Mouse (Mus musculus): ENCODE data around the gene Slc25a53. TPM values are rescaled to one million over a fixed set of nuclear protein-coding genes. Genes with fewer than 3 reads are reported as not detected.

Gene Slc25a53
- total and polyA plus RNA-seq, 3 experiments = 2.0 to 3.2 (median 3.1) TPM

DNA sequence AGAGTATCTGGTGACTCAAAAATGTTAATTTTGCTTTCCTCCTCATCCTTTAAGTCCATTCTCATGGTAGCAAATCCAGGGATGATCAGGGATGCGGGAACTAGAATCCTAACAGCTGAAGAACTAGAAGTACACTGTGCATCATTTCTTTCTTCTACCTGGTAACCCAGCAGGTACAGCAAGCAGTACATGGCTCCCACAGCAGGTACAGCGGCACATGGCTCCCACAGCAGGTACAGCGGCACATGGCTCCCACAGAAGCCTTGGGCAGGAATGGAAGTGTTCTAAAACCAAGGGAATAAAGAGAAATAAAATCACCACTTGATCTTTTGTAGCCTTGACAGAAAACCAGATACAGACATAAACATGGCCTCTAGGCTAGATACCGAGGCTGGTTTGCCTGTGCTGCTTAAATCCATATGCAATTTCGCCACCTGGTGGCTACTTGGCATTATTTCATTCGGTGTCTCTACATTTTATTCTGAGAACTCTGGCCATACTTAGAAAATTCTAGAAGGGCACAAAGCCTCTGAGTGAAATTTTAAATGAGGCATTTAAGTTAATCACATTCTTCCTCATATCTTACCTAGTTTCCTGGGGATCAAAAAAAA is 22.9 kb downstream of the Slc25a53 start:
- no peaks in the 10 kb centered on the region for H3K27me3 ChIP-seq (ENCODE audit: control insufficient read depth, insufficient read depth, low read length)
- H3K4me1 ChIP-seq (ENCODE audit: control insufficient read depth, insufficient read depth, low read length) = no peaks in the 10 kb centered on the region; the same call in 1 of the 2 replicates
- no peaks in the 10 kb centered on the region for H3K79me2 ChIP-seq (replicated peaks; ENCODE audit: control insufficient read depth, insufficient read depth, low read length)
- 48% methylated on average over 6 of the region's 6 CpGs for WGBS
- H3K36me3 ChIP-seq (ENCODE audit: control insufficient read depth, insufficient read depth, low read length) = no peaks in the 10 kb centered on the region
- intact Hi-C loops (cut with DNase I) = loop anchor here (2.0 kb wide), 1 partner anchor 272 kb away; the partner anchor contains the start of gene Morf4l2
- no peak overlapping the region for H3K27ac ChIP-seq
- H3K4me3 ChIP-seq = no peak overlapping the region
- TF ChIP-seq EP300 (IDR thresholded peaks at IDR 0.05; ENCODE audit: insufficient read depth, low read depth, low read length) = no peak
- peak; percentile 79 for TF ChIP-seq CTCF (IDR thresholded peaks at IDR 0.05)
- DNase-seq = peak in 1 of 2 experiments; percentile 19
- H3K9ac ChIP-seq (ENCODE audit: low read depth, low read length) = no peak overlapping the region

- TF ChIP-seq EP300 (IDR thresholded peaks at IDR 0.05; ENCODE audit: insufficient read depth, low read depth, low read length) (no peak), CTCF (IDR thresholded peaks at IDR 0.05) (no peak), POLR2A (IDR thresholded peaks at IDR 0.05; ENCODE audit: insufficient read depth, low read depth, low read length) (no peak)
- 62% methylated on average over 2 of the region's 2 CpGs for WGBS
- no peaks in the 10 kb centered on the region; the same call in 1 of the 2 replicates for H3K4me1 ChIP-seq (ENCODE audit: control insufficient read depth, insufficient read depth, low read length)
These were observed 41.8 kb downstream of the Slc25a53 start for GRCm38 (mm10) chrX:136996256-136996655.

GRCm38 (mm10) chrX:136993641-136994040 is 44.5 kb downstream of the Slc25a53 start:
- Histone ChIP-seq H3K36me3 (ENCODE audit: control insufficient read depth, insufficient read depth, low read length) (no peaks in the 10 kb centered on the region), H3K27ac (no peak overlapping the region), H3K9ac (ENCODE audit: low read depth, low read length) (no peak overlapping the region), H3K79me2 (replicated peaks; ENCODE audit: control insufficient read depth, insufficient read depth, low read length) (no peaks in the 10 kb centered on the region), H3K4me3 (no peak overlapping the region), H3K4me1 (ENCODE audit: control insufficient read depth, insufficient read depth, low read length) (no peaks in the 10 kb centered on the region; the same call in 1 of the 2 replicates), H3K27me3 (ENCODE audit: control insufficient read depth, insufficient read depth, low read length) (peaks cover 3% of the 10 kb centered on the region; the same call in 1 of the 2 replicates)
- intact Hi-C loops (cut with DNase I) = no loop called here
- no peak for DNase-seq
- 44% methylated on average over 14 of the region's 14 CpGs for WGBS
- no peak for TF ChIP-seq CTCF (IDR thresholded peaks at IDR 0.05)
- TF ChIP-seq EP300 (IDR thresholded peaks at IDR 0.05; ENCODE audit: insufficient read depth, low read depth, low read length) = no peak

More at GRCm38 (mm10) chrX:136996256-136996655, 41.8 kb downstream of the Slc25a53 start:
- peaks cover 3% of the 10 kb centered on the region; the same call in 1 of the 2 replicates for H3K27me3 ChIP-seq (ENCODE audit: control insufficient read depth, insufficient read depth, low read length)
- no peak overlapping the region for H3K4me3 ChIP-seq
- DNase-seq = no peak
- H3K9ac ChIP-seq (ENCODE audit: low read depth, low read length) = no peak overlapping the region
- H3K27ac ChIP-seq = no peak overlapping the region
- H3K36me3 ChIP-seq (ENCODE audit: control insufficient read depth, insufficient read depth, low read length) = no peaks in the 10 kb centered on the region
- H3K79me2 ChIP-seq (replicated peaks; ENCODE audit: control insufficient read depth, insufficient read depth, low read length) = no peaks in the 10 kb centered on the region
- intact Hi-C loops (cut with DNase I) = no loop called here

- Histone ChIP-seq H3K4me1 (ENCODE audit: control insufficient read depth, insufficient read depth, low read length) (no peaks in the 10 kb centered on the region; the same call in 1 of the 2 replicates), H3K27ac (no peak within 1 kb of the TSS), H3K4me3 (peak within 1 kb of the TSS; percentile 19; the same call in 1 of the 2 replicates), H3K9ac (ENCODE audit: low read depth, low read length) (peak within 1 kb of the TSS; percentile 25; the same call in 1 of the 2 replicates), H3K27me3 (ENCODE audit: control insufficient read depth, insufficient read depth, low read length) (peaks cover 3% of the 10 kb centered on the region; the same call in 1 of the 2 replicates), H3K36me3 (ENCODE audit: control insufficient read depth, insufficient read depth, low read length) (no peaks in the 10 kb centered on the region), H3K79me2 (replicated peaks; ENCODE audit: control insufficient read depth, insufficient read depth, low read length) (no peaks in the 10 kb centered on the region)
- no peak for TF ChIP-seq EP300 (IDR thresholded peaks at IDR 0.05; ENCODE audit: insufficient read depth, low read depth, low read length)
- no peak for TF ChIP-seq CTCF (IDR thresholded peaks at IDR 0.05)
- TF ChIP-seq POLR2A (IDR thresholded peaks at IDR 0.05; ENCODE audit: insufficient read depth, low read depth, low read length) = no peak
- WGBS = 25% methylated on average over 26 of the region's 26 CpGs
- peak; percentile 31 to 50 for DNase-seq
- intact Hi-C loops (cut with DNase I) = no loop called here
These were observed 45.0 kb downstream of the Slc25a53 start, which contains the start of gene Zcchc18 for GRCm38 (mm10) chrX:136992978-136993547. Gene Zcchc18, plus strand, starts transcription at chrX:136993155.

DNA sequence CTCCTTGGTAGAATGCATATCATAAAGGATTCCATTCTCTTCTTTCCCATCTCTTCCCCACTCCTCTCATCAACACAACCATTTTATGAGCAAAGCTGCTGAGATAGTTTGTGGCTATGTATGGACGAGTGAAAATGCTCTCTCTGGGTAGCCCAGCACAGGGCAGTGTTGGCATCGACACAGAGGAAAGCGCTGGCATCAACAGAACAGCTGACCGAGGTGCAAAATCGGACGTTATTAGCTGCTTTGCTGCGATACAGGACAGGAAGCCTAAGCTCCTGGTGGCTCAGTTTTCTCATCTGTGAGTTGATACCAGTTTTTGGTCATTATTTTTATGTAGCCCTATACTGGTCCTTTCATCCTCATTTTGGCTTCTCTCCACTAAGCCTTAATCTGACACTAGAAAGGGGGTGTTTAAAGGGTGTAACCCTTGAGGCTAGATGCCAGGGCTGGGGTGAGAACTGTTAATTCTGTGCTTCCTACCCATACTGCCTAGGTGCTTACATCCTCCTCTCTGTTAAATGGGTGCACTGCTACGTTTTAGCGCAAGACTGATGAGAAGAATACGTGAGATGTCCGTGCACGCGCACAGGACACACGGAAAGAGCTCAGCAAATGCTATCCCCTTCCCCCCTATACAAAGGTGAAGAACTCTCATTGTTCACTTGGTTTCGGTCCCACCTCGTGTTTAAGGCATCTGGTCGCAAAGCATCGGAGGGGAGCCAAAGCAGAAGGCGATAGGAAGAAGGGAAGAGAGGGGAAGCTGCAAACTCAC is 45.7 kb downstream of the Slc25a53 start:
- no peak for TF ChIP-seq POLR2A (IDR thresholded peaks at IDR 0.05; ENCODE audit: insufficient read depth, low read depth, low read length)
- no peak for TF ChIP-seq EP300 (IDR thresholded peaks at IDR 0.05; ENCODE audit: insufficient read depth, low read depth, low read length)
- TF ChIP-seq CTCF (IDR thresholded peaks at IDR 0.05) = no peak
- intact Hi-C loops (cut with DNase I) = no loop called here
- no peaks in the 10 kb centered on the region for H3K79me2 ChIP-seq (replicated peaks; ENCODE audit: control insufficient read depth, insufficient read depth, low read length)
- H3K9ac ChIP-seq (ENCODE audit: low read depth, low read length) = no peak overlapping the region; the same call in 1 of the 2 replicates
- no peak overlapping the region for H3K27ac ChIP-seq
- no peaks in the 10 kb centered on the region; the same call in 1 of the 2 replicates for H3K4me1 ChIP-seq (ENCODE audit: control insufficient read depth, insufficient read depth, low read length)
- H3K36me3 ChIP-seq (ENCODE audit: control insufficient read depth, insufficient read depth, low read length) = no peaks in the 10 kb centered on the region
- 25% methylated on average over 19 of the region's 19 CpGs for WGBS
- peaks cover 3% of the 10 kb centered on the region; the same call in 1 of the 2 replicates for H3K27me3 ChIP-seq (ENCODE audit: control insufficient read depth, insufficient read depth, low read length)
- DNase-seq = no peak
- peak overlapping the region; percentile 19; the same call in 1 of the 2 replicates for H3K4me3 ChIP-seq
